Mouse (Mus musculus) kidney, adult 2 months (tissue): Measurements from ENCODE around the gene Zfp768. TPM values are rescaled to one million over a fixed set of nuclear protein-coding genes. Genes with fewer than 3 reads are reported as not detected.
"Not testable (repeated sequence)": the region's sequence is repeated elsewhere in the genome, so short reads cannot be mapped to it uniquely, and the experiment has no call there.

ENCODE experiments used
- DNase-seq: peaks from one replicate; pipeline ENCODE4 v3.0.0; 2021
- H3K27ac ChIP-seq: fragments of 200-500 bp; 2 replicates; pipeline ENCODE4 v1.5.1; 2012; ENCODE audit warnings: low read depth, low read length, control low read depth, inconsistent platforms; ENCODE audit not compliant: insufficient read depth
- H3K27me3 ChIP-seq: fragments of 200-500 bp; replicated peaks from 2 replicates; pipeline ENCODE4 v1.6.1; 2012; ENCODE audit warnings: mild to moderate bottlenecking, moderate library complexity, low read length, inconsistent platforms; ENCODE audit not compliant: control insufficient read depth, insufficient read depth
- H3K36me3 ChIP-seq: fragments of 200-500 bp; 2 replicates; pipeline ENCODE4 v1.6.1; 2012; ENCODE audit warnings: mild to moderate bottlenecking, moderate library complexity, low read length, inconsistent platforms; ENCODE audit not compliant: control insufficient read depth, insufficient read depth
- H3K4me1 ChIP-seq: fragments of 200-500 bp; 2 replicates; pipeline ENCODE4 v1.6.1; 2011; ENCODE audit warnings: low read length; ENCODE audit not compliant: control insufficient read depth, insufficient read depth
- H3K4me3 ChIP-seq: fragments of 200-500 bp; 2 replicates; pipeline ENCODE4 v1.5.1; 2011; ENCODE audit warnings: mild to moderate bottlenecking, low read depth, low read length, control low read depth; ENCODE audit not compliant: insufficient read depth
- CTCF ChIP-seq: fragments of 200-500 bp; conservative IDR thresholded peaks from 2 replicates; pipeline ENCODE4 v1.5.1; 2011; ENCODE audit warnings: low read depth, mild to moderate bottlenecking, control low read depth, low read length, moderate library complexity, mixed read lengths; ENCODE audit not compliant: insufficient read depth, insufficient read length
- POLR2A ChIP-seq: fragments of 200-500 bp; IDR thresholded peaks from one replicate; pipeline ENCODE4 v1.6.1; 2011; ENCODE audit warnings: low read depth, low read length, control low read depth
- WGBS: fragments of 180-500 bp; shearing (Covaris S2); methylation state at CpG from one replicate; pipeline ENCODE4 v1.1.7; 2018; 5-methylcytosine and 5-hydroxymethylcytosine counted together
- polyA plus RNA-seq: library from polyadenylated mRNA; depleted of rRNA; stranded (reverse); fragments of >200 nt; gene quantifications from 2 replicates; pipeline ENCODE4 v1.2.3, GENCODE M21; 2012

Zfp768 gene
- polyA plus RNA-seq, 1 experiment = 36.7 TPM

- no peak for TF ChIP-seq POLR2A
- peak; percentile 51 for TF ChIP-seq CTCF
- 36% methylated on average over 4 of the region's 4 CpGs for WGBS
- Histone ChIP-seq H3K36me3 (no peaks in the 10 kb centered on the region), H3K4me1 (peaks cover 34% of the 10 kb centered on the region), H3K27me3 (no peaks in the 10 kb centered on the region), H3K27ac (peak overlapping the region; percentile 51; the same call in 1 of the 2 replicates), H3K4me3 (no peak overlapping the region)
- DNase-seq = peak; percentile 53
Measured at GRCm38 (mm10) chr7:127342332-127342731, 3.1 kb downstream of the Zfp768 start.

GRCm38 (mm10) chr7:127341861-127342260 lies 3.5 kb downstream of the Zfp768 start:
- peak; percentile 3 for DNase-seq
- H3K36me3 ChIP-seq, H3K4me3 ChIP-seq, H3K27me3 ChIP-seq: not testable (repeated sequence)
- Histone ChIP-seq H3K27ac (peak overlapping the region; percentile 64), H3K4me1 (peaks cover 32% of the 10 kb centered on the region)
- 77% methylated on average over 6 of the region's 6 CpGs for WGBS

- no peak for TF ChIP-seq CTCF
- TF ChIP-seq POLR2A = peak; percentile 13
- no peaks in the 10 kb centered on the region for H3K36me3 ChIP-seq
- WGBS = 30% methylated on average over 8 of the region's 8 CpGs
- peak; percentile 90 for DNase-seq
- H3K4me1 ChIP-seq = peaks cover 32% of the 10 kb centered on the region
- no peak overlapping the region for H3K4me3 ChIP-seq
- H3K27me3 ChIP-seq = no peaks in the 10 kb centered on the region
- peak overlapping the region; percentile 64 for H3K27ac ChIP-seq
Measured at GRCm38 (mm10) chr7:127341356-127341755, 4.0 kb downstream of the Zfp768 start.

GRCm38 (mm10) chr7:127337636-127338035 lies 7.8 kb downstream of the Zfp768 start:
- Histone ChIP-seq H3K27me3 (no peaks in the 10 kb centered on the region), H3K4me1 (peaks cover 17% of the 10 kb centered on the region), H3K36me3 (no peaks in the 10 kb centered on the region), H3K4me3 (no peak overlapping the region), H3K27ac (peak overlapping the region; percentile 57; the same call in 1 of the 2 replicates)
- DNase-seq = peak; percentile 54
- WGBS = 47% methylated on average over 4 of the region's 4 CpGs
- TF ChIP-seq CTCF (no peak), POLR2A (no peak)

- peak; percentile 8 for DNase-seq
Measured at GRCm38 (mm10) chr7:127335604-127336003, 9.8 kb downstream of the Zfp768 start.

GRCm38 (mm10) chr7:127333240-127333639 lies 12.1 kb downstream of the Zfp768 start:
- Histone ChIP-seq H3K4me3 (no peak overlapping the region), H3K27ac (no peak overlapping the region), H3K4me1 (no peaks in the 10 kb centered on the region), H3K36me3 (no peaks in the 10 kb centered on the region), H3K27me3 (no peaks in the 10 kb centered on the region)
- DNase-seq = no peak
- WGBS = 86% methylated on average over 6 of the region's 6 CpGs
- no peak for TF ChIP-seq POLR2A
- TF ChIP-seq CTCF = no peak

More at GRCm38 (mm10) chr7:127335604-127336003, 9.8 kb downstream of the Zfp768 start:
- Histone ChIP-seq H3K4me1 (no peaks in the 10 kb centered on the region; the same call in 1 of the 2 replicates), H3K27me3 (no peaks in the 10 kb centered on the region), H3K4me3 (no peak overlapping the region), H3K27ac (no peak overlapping the region), H3K36me3 (no peaks in the 10 kb centered on the region)
- TF ChIP-seq POLR2A = no peak
- TF ChIP-seq CTCF = no peak
- 72% methylated on average over 4 of the region's 4 CpGs for WGBS

GRCm38 (mm10) chr7:127326685-127327084 lies 18.7 kb downstream of the Zfp768 start:
- TF ChIP-seq CTCF (no peak), POLR2A (no peak)
- H3K27me3 ChIP-seq = no peaks in the 10 kb centered on the region
- no peak overlapping the region for H3K4me3 ChIP-seq
- H3K27ac ChIP-seq = no peak overlapping the region
- peak; percentile 66 for DNase-seq
- 31% methylated on average over 2 of the region's 2 CpGs for WGBS
- no peaks in the 10 kb centered on the region for H3K36me3 ChIP-seq
- peaks cover 4% of the 10 kb centered on the region; the same call in 1 of the 2 replicates for H3K4me1 ChIP-seq
